Mouse (Mus musculus): ENCODE measurements around the gene Abhd14a.

- TF ChIP-seq FLI1 (IDR thresholded peaks at IDR 0.05; ENCODE audit: low read length) (no peak), GATA1 (IDR thresholded peaks at IDR 0.05; ENCODE audit: borderline replicate concordance, low read length) (no peak)
Measured at GRCm38 (mm10) chr9:106436566-106436965, 10.9 kb downstream of the Abhd14a start.
